Mouse (Mus musculus): ENCODE measurements around the gene Dnm3.

The Dnm3 gene

DNA sequence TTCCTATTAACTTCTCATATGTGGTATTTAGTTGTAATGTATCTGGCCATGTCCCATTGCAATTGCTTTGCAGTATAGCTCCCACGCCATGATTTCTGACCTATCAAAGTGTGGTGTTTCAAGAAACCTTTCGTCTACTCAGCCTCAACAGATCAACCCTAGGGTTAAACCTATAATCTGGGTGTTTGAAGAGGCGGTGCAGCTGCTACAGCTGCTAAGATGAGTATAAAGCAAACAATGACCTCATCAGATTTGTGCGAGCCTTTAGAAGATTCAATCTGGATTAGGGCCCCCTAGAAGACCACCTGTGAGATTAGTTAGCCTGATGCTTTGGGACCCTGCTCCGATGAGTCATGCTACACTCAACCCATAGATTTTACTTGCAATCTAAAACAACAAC is 321.0 kb downstream of the Dnm3 start:
- no peak for DNase-seq

GRCm38 (mm10) chr1:162155546-162155945 is 322.3 kb downstream of the Dnm3 start:
- DNase-seq = no peak

GRCm38 (mm10) chr1:162153118-162153517 is 324.7 kb downstream of the Dnm3 start:
- no peak for DNase-seq

DNA sequence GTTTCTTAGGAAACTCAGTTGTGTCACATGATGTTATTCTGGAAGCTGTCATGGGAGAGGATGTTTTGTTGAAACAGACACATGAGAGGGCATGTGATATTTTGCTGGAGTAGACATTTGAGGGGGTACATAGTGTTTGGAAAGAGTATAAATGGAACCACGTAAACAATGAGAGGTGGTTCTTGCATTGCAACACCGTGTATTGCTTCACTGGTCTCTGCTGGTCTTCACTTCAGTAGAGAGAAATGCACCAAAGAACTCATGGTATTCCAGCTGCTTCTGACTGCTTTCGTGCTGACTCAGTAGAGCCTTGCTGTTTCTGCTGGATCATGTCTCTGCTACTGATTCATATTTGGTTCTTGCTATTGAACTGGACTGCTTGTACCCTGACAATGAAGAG is 328.1 kb downstream of the Dnm3 start:
- no peak for DNase-seq

DNA sequence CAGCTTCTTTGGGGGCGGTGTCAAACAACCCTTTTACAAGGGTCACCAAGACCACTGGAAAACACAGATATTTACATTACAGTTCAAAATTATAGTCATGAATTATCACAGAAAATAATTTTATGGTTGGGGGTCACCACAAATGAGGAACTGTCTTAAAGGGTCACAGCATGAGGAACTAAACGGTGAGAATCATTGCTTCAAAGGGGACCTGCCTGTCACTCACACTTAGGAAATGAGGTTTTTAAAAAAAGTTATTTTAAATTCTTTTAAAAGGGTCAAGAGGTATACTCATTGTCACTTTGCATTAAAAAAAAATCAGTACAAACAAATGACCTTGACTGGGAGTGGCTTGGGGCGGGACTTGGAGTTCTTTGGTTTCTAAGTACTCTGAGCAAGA is 330.3 kb downstream of the Dnm3 start:
- DNase-seq = no peak

DNA sequence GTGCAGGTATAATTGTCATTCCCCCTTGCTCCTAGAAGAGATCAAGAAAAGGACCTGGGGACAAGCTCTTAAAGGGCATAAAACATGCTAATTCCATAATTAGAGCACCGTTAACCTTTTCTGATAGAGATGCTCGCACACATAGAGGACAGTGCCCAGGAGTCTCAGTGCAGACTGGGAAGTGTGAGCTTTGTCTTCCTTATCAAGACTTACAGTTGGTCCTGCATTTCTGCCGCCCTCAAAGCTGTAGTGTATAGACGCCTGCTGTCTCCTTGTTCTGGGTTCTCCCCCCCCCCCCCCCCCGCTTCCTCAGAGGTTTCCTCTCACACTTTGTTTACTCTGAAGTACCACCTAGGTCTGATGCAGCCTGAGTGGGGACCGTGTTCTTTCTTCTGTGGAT is 332.1 kb downstream of the Dnm3 start:
- DNase-seq = no peak

GRCm38 (mm10) chr1:162144992-162145391 is 332.8 kb downstream of the Dnm3 start:
- DNase-seq = no peak

DNA sequence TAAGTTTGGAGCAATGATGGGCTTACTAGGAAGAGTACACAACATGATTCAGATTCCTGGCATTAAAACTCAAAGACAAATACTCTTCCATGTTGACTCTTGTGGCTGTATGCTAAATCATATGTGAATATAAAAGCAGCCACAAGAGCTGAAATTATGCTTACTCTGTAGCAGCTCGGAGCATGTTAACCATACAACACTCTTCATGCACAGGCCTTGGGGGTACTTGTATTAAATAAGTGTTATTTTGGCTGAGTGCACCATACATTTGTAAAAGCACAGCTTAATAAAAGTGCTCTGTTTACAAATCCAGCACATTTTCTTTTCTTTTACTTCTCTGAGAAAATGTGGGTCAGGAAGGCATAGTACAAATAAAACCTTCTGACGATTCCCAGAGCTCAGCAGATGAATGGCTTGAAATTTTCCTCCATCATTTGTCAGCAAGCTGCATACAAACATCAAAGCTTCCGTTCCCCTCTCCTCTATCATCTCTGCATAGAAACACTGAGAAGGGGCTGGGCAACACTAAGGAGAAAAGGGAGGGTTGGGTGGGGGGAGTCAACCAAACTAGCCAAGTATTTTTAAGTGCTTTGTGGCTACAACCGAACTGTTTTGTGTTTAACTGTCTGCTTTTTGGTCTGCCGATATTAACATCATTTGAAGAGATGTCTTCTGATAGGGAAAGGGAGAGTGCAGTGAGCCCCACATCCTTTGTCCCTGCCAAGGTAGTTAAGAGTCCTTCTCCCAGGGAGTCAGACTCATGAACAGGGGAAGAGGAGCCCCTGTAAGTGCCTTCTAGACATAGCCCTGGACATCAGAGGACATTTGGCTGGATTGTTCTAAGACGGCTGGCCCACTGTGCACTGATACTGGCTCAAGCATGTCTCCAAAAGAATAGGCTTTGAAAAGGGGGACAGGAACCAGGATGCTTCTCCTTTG is 333.6 kb downstream of the Dnm3 start:
- DNase-seq = no peak

GRCm38 (mm10) chr1:162142285-162142684 is 335.5 kb downstream of the Dnm3 start:
- no peak for DNase-seq

- DNase-seq = no peak
These were observed 341.5 kb downstream of the Dnm3 start for GRCm38 (mm10) chr1:162136328-162136727.

DNA sequence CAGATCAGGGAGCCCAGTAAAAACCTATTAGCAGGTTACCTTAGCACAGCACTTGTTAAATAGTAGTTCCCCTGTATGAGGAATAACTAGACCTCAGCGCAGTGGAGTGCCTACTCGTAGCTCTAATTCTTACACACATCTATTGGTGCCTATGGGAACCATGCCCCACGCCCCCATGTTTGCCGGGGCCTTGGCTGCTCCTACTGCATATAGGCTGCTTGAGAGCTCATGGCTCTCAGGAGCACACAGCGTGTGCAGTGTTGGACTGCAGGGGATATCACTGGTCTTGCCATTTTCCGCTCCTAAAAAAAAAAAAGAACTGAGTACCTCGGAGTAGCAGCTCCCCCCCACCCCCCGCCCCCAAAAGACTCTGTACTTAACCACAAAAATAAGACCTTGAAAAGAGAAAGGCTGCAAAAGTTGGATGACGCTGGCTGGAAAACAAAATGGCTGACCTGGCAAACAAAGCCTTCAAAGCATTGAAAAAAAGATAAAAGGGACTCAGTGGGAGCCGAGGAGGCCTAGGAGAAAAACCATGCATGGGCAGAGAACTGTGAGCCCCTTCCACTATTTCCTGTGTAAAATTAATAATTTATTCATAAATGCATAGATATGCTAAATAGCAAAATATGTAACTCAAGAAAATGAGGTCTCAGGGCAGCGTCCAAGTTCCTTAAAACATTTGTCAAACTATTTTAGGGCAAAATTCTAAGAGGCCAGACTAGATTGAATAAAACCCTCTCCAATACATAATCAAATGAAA is 342.2 kb downstream of the Dnm3 start:
- DNase-seq = no peak

GRCm38 (mm10) chr1:162134651-162135066 is 343.2 kb downstream of the Dnm3 start:
- no peak for DNase-seq

DNA sequence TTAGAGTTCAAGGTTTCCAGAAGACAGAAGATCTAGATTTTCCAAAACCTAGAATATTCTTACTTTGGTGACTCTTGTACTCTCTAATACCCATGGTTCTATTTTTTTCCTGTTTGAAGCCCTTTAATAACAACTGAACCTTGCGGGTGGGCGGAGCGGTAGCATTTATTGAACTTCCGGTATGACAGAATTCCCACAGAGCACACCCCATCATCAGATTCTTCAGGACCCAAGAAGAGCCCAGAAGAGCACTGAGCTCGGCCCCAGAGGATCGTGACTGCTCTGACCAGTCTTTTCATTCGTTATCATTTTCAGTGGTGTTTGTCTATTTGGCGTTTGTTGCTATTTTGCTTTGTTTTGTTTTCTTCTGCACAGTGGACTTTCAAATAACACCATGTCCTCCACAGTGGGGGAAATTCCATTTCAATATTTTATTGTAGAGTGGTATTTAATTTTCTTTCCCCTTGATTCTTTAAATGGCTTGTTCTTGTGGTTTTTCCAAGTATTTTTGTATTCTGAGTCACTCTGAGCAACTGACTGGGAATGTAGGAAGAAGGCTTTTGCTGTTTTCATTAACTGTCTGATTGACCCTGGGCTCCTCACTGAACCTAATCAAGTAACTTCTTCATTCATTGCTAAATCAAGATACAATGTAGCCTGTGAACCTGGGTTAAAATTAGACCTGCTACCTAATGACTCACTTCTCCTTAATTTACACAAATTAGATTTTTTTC is 344.8 kb downstream of the Dnm3 start:
- no peak for DNase-seq

- DNase-seq = no peak
These were observed 350.7 kb downstream of the Dnm3 start for GRCm38 (mm10) chr1:162126856-162127792.

- no peak for DNase-seq
These were observed 353.4 kb downstream of the Dnm3 start for GRCm38 (mm10) chr1:162124396-162124795.

GRCm38 (mm10) chr1:162121441-162122200 is 356.2 kb downstream of the Dnm3 start:
- DNase-seq = no peak

DNA sequence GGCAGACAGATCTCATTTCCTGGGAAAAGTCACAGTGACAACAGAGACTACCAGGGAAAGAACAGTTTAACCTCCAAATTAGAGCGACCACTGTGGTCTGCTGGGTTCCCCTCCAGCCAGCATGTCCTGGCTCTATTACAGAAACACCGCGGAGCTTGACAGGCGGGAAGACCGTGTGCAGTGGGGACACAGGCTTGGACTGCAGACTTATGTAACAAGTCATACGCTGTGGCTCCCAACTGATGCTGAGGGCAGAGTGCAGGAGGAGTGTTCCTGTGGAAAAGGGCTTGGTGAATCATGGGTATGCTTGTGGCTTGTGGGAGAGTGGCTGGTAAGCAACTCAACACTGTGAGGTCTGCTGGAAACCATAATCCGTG is 368.4 kb downstream of the Dnm3 start:
- peak; percentile 30 for DNase-seq

DNA sequence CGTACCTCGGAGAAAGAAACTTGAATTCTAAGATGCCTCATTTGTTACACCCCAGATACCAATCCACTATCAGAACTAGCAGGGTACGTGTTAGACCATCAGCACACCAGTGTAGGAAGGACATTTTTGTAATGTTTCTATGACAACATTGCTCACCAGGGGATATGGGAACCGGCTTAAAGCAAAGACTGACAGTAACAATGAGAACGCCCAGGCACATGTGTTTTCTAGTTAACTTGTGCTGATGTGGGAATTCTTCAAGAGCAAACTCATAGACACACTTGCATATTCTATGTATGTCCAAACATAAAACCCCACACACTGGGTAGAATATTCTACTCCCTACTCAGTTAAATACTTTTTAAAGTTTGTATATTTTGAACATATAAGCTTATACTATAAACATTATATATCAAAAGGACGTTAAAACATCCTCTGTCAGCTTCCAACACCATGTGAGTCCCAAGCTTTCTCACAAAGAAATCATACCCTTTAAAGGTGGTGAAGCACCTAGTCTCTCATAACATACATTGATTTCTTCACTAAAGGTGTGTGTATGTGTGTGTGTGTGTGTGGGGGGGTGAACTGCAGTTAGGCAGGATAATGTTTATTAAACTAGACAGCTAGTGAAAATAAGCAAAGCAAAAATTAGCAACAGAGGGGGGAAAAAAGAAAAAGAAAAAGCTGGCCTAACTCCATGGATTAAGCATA is 369.0 kb downstream of the Dnm3 start:
- no peak for DNase-seq

DNA sequence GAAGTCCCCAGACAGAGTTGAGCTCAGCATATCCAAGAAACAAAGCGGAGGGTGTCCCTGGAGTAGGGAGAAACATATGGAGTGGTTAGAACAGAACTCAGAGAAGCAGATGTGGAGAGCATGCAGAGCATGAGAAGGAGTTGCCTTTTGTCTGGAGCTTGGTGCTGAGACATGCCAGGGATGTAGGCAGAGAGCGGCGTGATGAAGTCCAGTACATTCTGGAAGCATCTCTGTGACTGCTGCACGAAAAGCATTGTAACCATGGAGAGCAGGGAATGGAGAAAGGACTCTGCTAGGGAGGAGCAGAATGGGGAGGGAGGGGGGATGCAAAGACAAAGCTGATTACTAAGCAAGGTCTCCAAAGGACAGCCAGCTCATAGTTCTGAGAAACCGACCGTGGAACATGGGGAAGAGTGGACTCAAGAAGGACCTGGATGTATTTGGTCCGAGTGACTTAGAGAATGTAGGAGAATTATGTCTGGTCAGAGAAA is 369.6 kb downstream of the Dnm3 start:
- no peak for DNase-seq

- DNase-seq = no peak
These were observed 370.7 kb downstream of the Dnm3 start for GRCm38 (mm10) chr1:162107011-162107606.

Measured in kidney, adult 18-20 months (tissue).